Comparison of ENCODE assay signal across 19 mouse cellular contexts in genomic region chr12:100570522-100571072, GRCm38 (mm10). TPM values are rescaled to one million over a fixed set of nuclear protein-coding genes. Genes with fewer than 3 reads are reported as not detected.
DNase-seq lines count a peak whose midpoint lies in the region; ATAC-seq and TF ChIP-seq lines count a peak whose summit lies in the region.
"Had no signal": no experiment of that assay in that cellular context is flagged by ENCODE, and none has a peak within 500 bp of the region (broad histone marks: within the 10 kb centered on the region; RNA-seq: fewer than 3 reads in every experiment).

No protein-coding gene starts in this region.

- TF ChIP-seq CTCF in forebrain, postnatal 0 days (IDR thresholded peaks at IDR 0.05; ENCODE audit: low read depth): no peak

- peak overlapping the region; percentile 42; the same call in 1 of the 2 replicates for H3K27ac ChIP-seq in forebrain, postnatal 0 days (ENCODE audit: low read depth, low read length)
- H3K27ac ChIP-seq in forebrain, embryonic 10.5 days: no peak overlapping the region
- H3K27ac ChIP-seq in heart, embryonic 13.5 days (replicated peaks): peak overlapping the region; percentile 57
- H3K27ac ChIP-seq: hindbrain, embryonic 10.5 days; midbrain, embryonic 15.5 days had no signal

- WGBS in forebrain, postnatal 0 days: 73% methylated on average over 12 of the region's 12 CpGs
- 87% methylated on average over 12 of the region's 12 CpGs for WGBS in forebrain, embryonic 10.5 days
- WGBS in heart, embryonic 13.5 days: 65% methylated on average over 12 of the region's 12 CpGs

- ATAC-seq in forebrain, postnatal 0 days: no peak
- no peak for ATAC-seq in heart, embryonic 13.5 days (ENCODE audit: extremely low read depth, insufficient number of reproducible peaks, low FRiP score, low TSS enrichment)
- ATAC-seq: liver, postnatal 0 days; midbrain, embryonic 15.5 days; Patski had no signal

- peak; percentile 22 for DNase-seq in forebrain, postnatal 0 days
- no peak for DNase-seq in forebrain, embryonic 10.5 days (ENCODE audit: extremely low spot score, low spot score)
- no peak for DNase-seq in heart, adult 9 months (ENCODE audit: low spot score in 2 of 2)
- DNase-seq in right cerebral cortex, adult 18-20 months: peak; percentile 24
- no peak for DNase-seq in right cerebral cortex, postnatal 36 days (ENCODE audit: low spot score in 2 of 2)
- DNase-seq in telencephalon, adult 2 months (ENCODE audit: low read depth, low spot score): peak; percentile 73
- DNase-seq in urinary bladder, postnatal 25 days (ENCODE audit: low spot score): no peak
- DNase-seq: cerebellum, adult 9-11 months; kidney, adult 8-10 months; kidney, postnatal 25 days; liver; liver, postnatal 0 days; lung, postnatal 14 days; retina, postnatal 1 day had no signal

- no peaks in the 10 kb centered on the region for H3K9me3 ChIP-seq in forebrain, postnatal 0 days (ENCODE audit: low read length)
- no peaks in the 10 kb centered on the region for H3K9me3 ChIP-seq in forebrain, embryonic 10.5 days
- H3K9me3 ChIP-seq in heart, embryonic 13.5 days: no peaks in the 10 kb centered on the region
- H3K9me3 ChIP-seq: hindbrain, embryonic 10.5 days; megakaryocyte, embryonic 14.5 days; midbrain, embryonic 15.5 days had no signal

- H3K27me3 ChIP-seq in forebrain, postnatal 0 days (ENCODE audit: insufficient read depth, low read length): no peaks in the 10 kb centered on the region
- H3K27me3 ChIP-seq in forebrain, embryonic 10.5 days (ENCODE audit: poor library complexity, severe bottlenecking): no peaks in the 10 kb centered on the region
- no peaks in the 10 kb centered on the region for H3K27me3 ChIP-seq in heart, embryonic 13.5 days (replicated peaks)
- H3K27me3 ChIP-seq: megakaryocyte, embryonic 14.5 days; midbrain, embryonic 15.5 days; Patski had no signal

- H3K4me2 ChIP-seq in forebrain, postnatal 0 days (ENCODE audit: low read depth): no peak overlapping the region
- H3K4me2 ChIP-seq in heart, embryonic 13.5 days: no peak overlapping the region
- H3K4me2 ChIP-seq: midbrain, embryonic 15.5 days had no signal

- H3K4me1 ChIP-seq in forebrain, postnatal 0 days (ENCODE audit: insufficient read depth): no peaks in the 10 kb centered on the region
- H3K4me1 ChIP-seq in forebrain, embryonic 10.5 days: no peaks in the 10 kb centered on the region
- H3K4me1 ChIP-seq in heart, embryonic 13.5 days: no peaks in the 10 kb centered on the region
- H3K4me1 ChIP-seq: hindbrain, embryonic 10.5 days; midbrain, embryonic 15.5 days had no signal

- H3K36me3 ChIP-seq in forebrain, postnatal 0 days (ENCODE audit: insufficient read depth): peaks cover 6% of the 10 kb centered on the region; the same call in 1 of the 2 replicates
- no peaks in the 10 kb centered on the region for H3K36me3 ChIP-seq in forebrain, embryonic 10.5 days (replicated peaks)
- peaks cover 14% of the 10 kb centered on the region for H3K36me3 ChIP-seq in heart, embryonic 13.5 days
- H3K36me3 ChIP-seq: hindbrain, embryonic 10.5 days; midbrain, embryonic 15.5 days had no signal

- H3K4me3 ChIP-seq in forebrain, postnatal 0 days (ENCODE audit: low read depth, low read length): no peak overlapping the region
- H3K4me3 ChIP-seq in forebrain, embryonic 10.5 days: no peak overlapping the region
- H3K4me3 ChIP-seq in heart, embryonic 13.5 days: no peak overlapping the region
- H3K4me3 ChIP-seq: hindbrain, embryonic 10.5 days; megakaryocyte, embryonic 14.5 days; midbrain, embryonic 15.5 days had no signal

- no peak overlapping the region for H3K9ac ChIP-seq in forebrain, postnatal 0 days
- no peak overlapping the region for H3K9ac ChIP-seq in heart, embryonic 13.5 days
- H3K9ac ChIP-seq: liver, postnatal 0 days; midbrain, embryonic 15.5 days had no signal

RNA-seq across cellular contexts. Expression of gene Ttc7b, which starts 50.0 kb away (rescaled TPM):
- 39.6 and 42.2 TPM in 2 replicates for total RNA-seq in forebrain, postnatal 0 days (2014; rRNA removed)
- polyA plus RNA-seq in forebrain, postnatal 0 days (2015; fragmentation: Nextera tagmentation; extraction: Ambion mirVana): 7.5 and 10.8 TPM in 2 replicates
- 4.6 and 5.5 TPM in 2 replicates for polyA plus RNA-seq in forebrain, embryonic 10.5 days (2016; fragmentation: Nextera tagmentation; extraction: Ambion mirVana)
- 6.2 and 6.5 TPM in 2 replicates for polyA plus RNA-seq in heart, embryonic 13.5 days (2015; fragmentation: Nextera tagmentation; extraction: Ambion mirVana)

Comparison
In these comparisons a context has a peak if more than half of its experiments do, and no peak if none do; other contexts are left out.
1. DNase-seq: peak in forebrain, postnatal 0 days (single experiment), right cerebral cortex, adult 18-20 months (single experiment) and telencephalon, adult 2 months (single experiment); none in forebrain, embryonic 10.5 days (single experiment), heart, adult 9 months (0 of 2), right cerebral cortex, postnatal 36 days (0 of 2) and urinary bladder, postnatal 25 days (single experiment).